Mouse (Mus musculus) bone marrow macrophage, adult 2 months (primary cell): ENCODE results near the gene Ebpl.

Experiments used
- CTCF ChIP-seq: IDR thresholded peaks from 2 replicates; pipeline ENCODE4 v1.5.1; 2012; ENCODE audit warnings: low read depth, mild to moderate bottlenecking, low read length, moderate library complexity
- POLR2A ChIP-seq: IDR thresholded peaks from 2 replicates; pipeline ENCODE4 v1.6.1; 2012; ENCODE audit warnings: mild to moderate bottlenecking, low read depth, low read length, borderline replicate concordance

- TF ChIP-seq POLR2A = no peak
- TF ChIP-seq CTCF = no peak
Observed at GRCm38 (mm10) chr14:61364656-61365055, 4.4 kb upstream of the Ebpl start.
